Mouse (Mus musculus) layer of hippocampus, postnatal 36 days (tissue): ENCODE measurements around the gene Kat2a. TPM values are rescaled to one million over a fixed set of nuclear protein-coding genes. Genes with fewer than 3 reads are reported as not detected.
"Not testable (repeated sequence)": the region's sequence is repeated elsewhere in the genome, so short reads cannot be mapped to it uniquely, and the experiment has no call there.

Experiments
- DNase-seq, 2 experiments: peaks; one replicate each; pipeline ENCODE4 v3.0.0; 2022
- total RNA-seq, 2 experiments: library from RNA; stranded (reverse); gene quantifications; 2 replicates each; pipeline ENCODE4 v1.2.3; 2021

Kat2a gene
- total RNA-seq, 2 experiments from 2014 or later, result 53.0 to 54.4 TPM

GRCm38 (mm10) chr11:100671049-100671448 is 41.2 kb downstream of the Kat2a start:
- DNase-seq, result no peak

GRCm38 (mm10) chr11:100659806-100660205 is 52.5 kb downstream of the Kat2a start:
- DNase-seq, result no peak

GRCm38 (mm10) chr11:100656458-100656857 is 55.8 kb downstream of the Kat2a start:
- no peak for DNase-seq

GRCm38 (mm10) chr11:100655589-100655988 is 56.7 kb downstream of the Kat2a start:
- not testable (repeated sequence) for DNase-seq

Other genes with a start within 250 kb of the Kat2a start
- gene Klhl11, start 239.7 kb downstream of the Kat2a start, total RNA-seq, result 100 to 1,000 TPM; 126 to 127 TPM
- gene Acly, start 184.5 kb downstream of the Kat2a start, total RNA-seq, result 100 to 1,000 TPM; 103 to 109 TPM
- 1 to 10 TPM in 1 of 2 experiments, under 1 TPM in 1; 0.82 to 1.3 TPM for gene Ttc25, start 166.9 kb downstream of the Kat2a start, total RNA-seq
- 100 to 1,000 TPM; 246 to 256 TPM for gene Cnp, start 137.6 kb downstream of the Kat2a start, total RNA-seq
- 10 to 100 TPM; 12.5 to 15.1 TPM for gene Nkiras2, start 93.2 kb downstream of the Kat2a start, total RNA-seq
- gene Dnajc7, start 92.3 kb downstream of the Kat2a start, total RNA-seq, result 100 to 1,000 TPM; 249 to 265 TPM
- under 1 TPM; 0.15 to 0.66 TPM for gene Zfp385c, start 20.0 kb downstream of the Kat2a start, total RNA-seq
- 1 to 10 TPM; 1.5 to 3.4 TPM for gene Dhx58, start 8.2 kb downstream of the Kat2a start, total RNA-seq
- gene Hspb9, start 1.4 kb upstream of the Kat2a start, total RNA-seq, result not detected
- gene Rab5c, start 25.8 kb upstream of the Kat2a start, total RNA-seq, result 100 to 1,000 TPM; 143 to 149 TPM
- 1 to 10 TPM; 1.7 TPM for gene Kcnh4, start 47.5 kb upstream of the Kat2a start, total RNA-seq
- not detected for gene Hcrt, start 50.5 kb upstream of the Kat2a start, total RNA-seq
- gene Ghdc, start 58.5 kb upstream of the Kat2a start, total RNA-seq, result 1 to 10 TPM; 6.2 to 9.9 TPM
- 10 to 100 TPM; 11.7 to 12.7 TPM for gene Stat5b, start 138.3 kb upstream of the Kat2a start, total RNA-seq
- gene Stat5a, start 146.9 kb upstream of the Kat2a start, total RNA-seq, result 1 to 10 TPM; 1.1 to 1.5 TPM
- 10 to 100 TPM; 34.2 to 44.7 TPM for gene Stat3, start 227.1 kb upstream of the Kat2a start, total RNA-seq